Mouse (Mus musculus) 416B (cell line): ENCODE results near the gene AF366264.
"Not testable (repeated sequence)": the region's sequence is repeated elsewhere in the genome, so short reads cannot be mapped to it uniquely, and the experiment has no call there.

Experiments used
- DNase-seq: peaks from one replicate; pipeline ENCODE4 v3.0.0; 2011; ENCODE audit warnings: low read depth

AF366264 gene

DNA sequence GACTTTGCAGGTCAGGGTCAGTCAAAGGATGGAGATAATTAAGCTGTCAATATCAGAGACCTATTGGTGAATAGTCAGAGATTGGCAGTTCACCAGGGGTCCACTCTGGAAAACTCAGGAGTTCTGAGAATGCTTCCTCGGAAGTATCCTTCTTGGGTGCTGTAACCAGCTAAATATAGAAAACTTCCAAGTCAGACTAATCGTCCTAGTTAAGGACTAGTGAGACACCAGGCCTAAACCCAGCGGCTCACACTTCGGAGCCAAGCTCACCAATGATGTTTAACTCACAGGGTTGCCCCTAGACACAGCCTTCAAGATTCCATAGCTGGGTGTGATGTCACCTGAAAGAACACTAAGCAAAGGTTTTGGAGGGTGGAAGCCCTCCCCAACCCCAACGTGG, at the start of gene AF366264:
Gene AF366264 (minus strand): TSS at position 101 of the 400 bp plus-strand sequence.
- not testable (repeated sequence) for DNase-seq

DNA sequence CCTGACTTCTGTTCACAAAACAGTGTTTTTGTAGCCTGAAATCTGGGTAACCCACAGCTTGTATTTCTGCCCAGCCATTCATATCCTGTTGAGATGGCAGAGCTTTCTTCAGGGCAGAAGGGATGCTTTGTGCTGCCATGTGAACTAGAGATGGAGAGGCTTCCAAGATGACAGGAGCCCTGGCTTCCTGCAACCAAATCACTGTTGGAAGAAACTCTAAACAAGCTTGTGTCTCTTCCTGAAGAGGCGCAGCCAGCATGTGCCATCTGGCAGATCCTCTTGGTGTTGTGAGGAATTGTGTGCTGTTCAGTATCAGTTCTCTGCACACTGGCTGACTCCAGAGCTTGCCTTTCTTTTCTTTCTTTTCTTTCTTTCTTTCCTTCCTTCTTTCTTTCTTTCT, 5.1 kb upstream of the AF366264 start:
- DNase-seq = not testable (repeated sequence)

DNA sequence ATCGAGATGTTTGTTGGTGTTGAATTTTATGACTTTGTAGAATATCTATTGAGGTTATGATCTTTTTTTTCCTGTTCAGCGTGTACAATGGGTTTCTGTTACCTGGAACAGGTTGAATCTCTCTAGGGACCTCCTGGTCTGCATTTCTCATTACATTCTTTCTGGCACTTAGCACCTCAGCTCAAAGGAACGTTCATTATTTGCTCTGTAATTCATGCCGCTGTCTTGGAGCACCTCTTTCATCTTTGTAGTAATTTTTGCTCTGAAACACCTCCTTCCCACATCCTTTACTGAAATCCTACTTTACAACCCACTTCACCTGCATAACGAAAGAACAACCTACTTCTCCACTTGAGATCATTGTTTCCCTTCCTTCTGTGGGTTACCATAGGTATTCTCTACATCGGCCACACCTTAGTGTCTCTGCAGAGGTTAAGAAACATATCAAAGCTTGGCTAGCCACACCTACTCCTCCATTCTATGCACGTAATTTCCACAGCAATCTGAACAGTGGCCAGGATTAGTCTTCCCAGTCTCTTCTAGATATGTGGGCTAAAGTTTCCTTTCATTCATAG, 9.5 kb downstream of the AF366264 start:
- no peak for DNase-seq

DNA sequence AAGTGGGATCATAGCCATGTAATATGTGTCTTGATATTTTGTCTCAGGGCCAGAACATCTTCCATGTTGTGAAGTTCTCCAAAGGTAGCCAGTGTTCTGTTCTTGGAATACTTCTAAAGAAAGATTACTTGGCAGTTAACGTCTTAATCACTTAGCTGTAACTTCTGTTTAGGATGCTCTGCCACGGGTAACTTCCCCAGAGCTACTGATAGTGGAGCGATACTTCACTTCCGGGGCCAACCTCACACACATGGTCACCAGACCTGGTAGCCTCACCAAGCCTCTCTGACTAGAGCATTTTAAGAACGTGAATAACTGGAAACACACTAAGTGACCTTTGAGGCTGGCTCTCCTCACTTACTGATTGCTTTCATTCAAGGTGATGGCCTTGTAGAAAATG, 38.6 kb downstream of the AF366264 start:
- no peak for DNase-seq

- no peak for DNase-seq
These were observed 40.5 kb downstream of the AF366264 start for GRCm38 (mm10) chr8:13797676-13798075.

GRCm38 (mm10) chr8:13793746-13794101, 44.5 kb downstream of the AF366264 start:
- no peak for DNase-seq

DNA sequence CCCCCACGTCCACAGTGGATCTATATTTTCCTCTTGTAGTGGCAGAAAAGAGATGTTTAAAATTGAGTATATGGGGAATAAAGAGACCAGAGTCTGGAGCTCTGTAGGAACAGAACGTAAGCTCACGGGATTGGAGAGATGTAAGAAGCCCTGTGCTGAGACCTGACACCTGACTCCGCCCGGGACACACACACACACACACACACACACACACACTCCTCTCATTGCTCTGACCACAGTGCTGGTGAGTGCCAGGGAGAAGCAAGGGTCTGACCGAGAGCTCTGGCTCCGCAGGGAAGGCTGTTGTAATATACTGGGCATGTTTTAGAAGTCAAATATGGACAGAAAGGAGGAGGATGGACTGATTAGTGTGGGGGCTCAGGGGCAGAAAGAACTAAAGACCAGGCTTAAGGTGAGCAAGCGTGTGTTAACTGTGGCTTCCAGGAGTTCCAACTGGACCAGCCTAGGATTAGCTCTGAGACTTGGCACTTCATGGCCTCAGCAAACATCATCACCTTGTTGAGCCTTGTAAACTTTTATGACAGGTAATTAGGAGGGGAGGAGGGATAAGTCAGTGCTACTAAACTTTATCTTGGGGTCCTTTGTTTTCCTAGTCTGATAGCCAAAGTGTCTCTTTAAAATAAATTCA, 45.0 kb downstream of the AF366264 start:
- DNase-seq = no peak

- DNase-seq = no peak
These were observed 48.6 kb downstream of the AF366264 start for GRCm38 (mm10) chr8:13789606-13790005.

DNA sequence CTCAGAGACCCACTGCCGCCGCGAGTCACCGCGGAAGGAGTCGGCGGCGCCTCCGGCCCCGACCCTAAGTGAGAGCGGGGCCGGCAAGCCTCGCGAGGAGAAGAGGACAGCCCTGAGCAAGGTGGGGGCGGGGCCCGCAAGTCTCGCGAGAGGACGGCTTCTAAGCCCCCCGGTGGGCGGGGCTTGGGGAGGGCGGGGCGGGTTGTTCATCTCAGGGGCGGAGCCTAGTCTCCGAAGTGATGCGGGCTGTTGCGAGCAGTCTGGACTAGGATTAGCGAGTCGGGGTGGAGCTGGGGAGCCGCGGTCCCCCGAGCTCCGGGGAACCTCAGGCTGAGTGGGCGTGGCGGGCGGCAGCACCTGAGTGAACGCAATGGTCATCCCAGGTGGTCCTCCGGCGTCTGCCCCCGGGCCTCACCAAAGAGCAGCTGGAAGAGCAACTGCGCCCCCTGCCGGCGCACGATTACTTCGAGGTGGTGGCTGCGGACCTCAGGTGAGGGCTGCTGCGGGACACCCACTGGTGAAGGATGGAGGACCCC, 52.4 kb downstream of the AF366264 start:
- DNase-seq = peak; percentile 98

GRCm38 (mm10) chr8:13785250-13785763, 52.9 kb downstream of the AF366264 start, which contains the start of gene Upf3a:
Upf3a (plus strand) TSS chr8:13785615.
- peak; percentile 96 for DNase-seq
